Mouse (Mus musculus): ENCODE data around the gene Anp32a. TPM values are rescaled to one million over a fixed set of nuclear protein-coding genes. Genes with fewer than 3 reads are reported as not detected.

Anp32a gene
- total RNA-seq (2014; rRNA removed; ENCODE audit: low replicate concordance) (20.8 and 28.8 TPM in 2 replicates), polyA plus RNA-seq (2015; fragmentation: Nextera tagmentation; extraction: Ambion mirVana) (127 and 132 TPM in 2 replicates)

DNA sequence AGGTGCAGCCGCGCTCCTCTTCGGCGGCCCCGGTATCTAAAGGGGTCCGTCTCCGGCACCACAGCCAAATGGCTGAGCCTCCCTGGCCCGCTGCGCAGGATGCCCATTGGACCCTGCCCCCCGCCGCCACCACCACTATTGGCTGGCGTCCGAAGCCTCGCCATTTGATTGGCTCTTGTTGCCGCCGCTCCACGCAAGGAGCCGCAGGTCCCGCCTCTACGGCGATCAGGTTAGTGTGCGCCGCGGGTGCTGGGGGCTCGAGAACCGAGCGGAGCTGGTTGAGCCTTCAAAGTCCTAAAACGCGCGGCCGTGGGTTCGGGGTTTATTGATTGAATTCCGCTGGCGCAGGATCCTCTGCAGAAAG is at the start of gene Anp32a:
TSS of gene Anp32a (plus strand) at position 171 of the 364 bp plus-strand sequence.
- H3K4me2 ChIP-seq (ENCODE audit: low read depth, low read length) = peak within 1 kb of the TSS; percentile 91
- DNase-seq (ENCODE audit: low spot score) (peak; percentile 93), ATAC-seq (ENCODE audit: insufficient read depth, low read depth) (peak; percentile 84)
- peak within 1 kb of the TSS; percentile 99 for H3K9ac ChIP-seq (replicated peaks; ENCODE audit: low read depth, low read length)
- peak; percentile 97 for TF ChIP-seq EP300 (IDR thresholded peaks at IDR 0.05; ENCODE audit: low read depth)
- TF ChIP-seq CTCF (IDR thresholded peaks at IDR 0.05; ENCODE audit: low read depth) = no peak
- H3K27me3 ChIP-seq (ENCODE audit: control insufficient read depth, insufficient read depth, low read length) = no peaks in the 10 kb centered on the region
- under 1% methylated on average over 32 of the region's 34 CpGs for WGBS
- H3K27ac ChIP-seq (ENCODE audit: low read depth) = peak within 1 kb of the TSS; percentile 100
- peak within 1 kb of the TSS; percentile 93 for H3K4me3 ChIP-seq (ENCODE audit: low read depth, low read length)
- no peaks in the 10 kb centered on the region for H3K36me3 ChIP-seq (replicated peaks; ENCODE audit: control insufficient read depth, insufficient read depth, low read length)
- H3K4me1 ChIP-seq (ENCODE audit: control insufficient read depth, insufficient read depth) = peaks cover 25% of the 10 kb centered on the region
- H3K9me3 ChIP-seq (replicated peaks; ENCODE audit: control insufficient read depth, low read length) = no peaks in the 10 kb centered on the region

- Histone ChIP-seq H3K9ac (replicated peaks; ENCODE audit: low read depth, low read length) (no peak overlapping the region), H3K9me3 (replicated peaks; ENCODE audit: control insufficient read depth, low read length) (no peaks in the 10 kb centered on the region), H3K4me1 (ENCODE audit: control insufficient read depth, insufficient read depth) (no peaks in the 10 kb centered on the region), H3K4me2 (ENCODE audit: low read depth, low read length) (no peak overlapping the region), H3K27ac (ENCODE audit: low read depth) (no peak overlapping the region), H3K27me3 (ENCODE audit: control insufficient read depth, insufficient read depth, low read length) (no peaks in the 10 kb centered on the region), H3K4me3 (ENCODE audit: low read depth, low read length) (no peak overlapping the region), H3K36me3 (replicated peaks; ENCODE audit: control insufficient read depth, insufficient read depth, low read length) (no peaks in the 10 kb centered on the region)
- DNase-seq (ENCODE audit: low spot score) (peak; percentile 78), ATAC-seq (ENCODE audit: insufficient read depth, low read depth) (0 out of 2 replicates have a peak, but pooled peaks have one; percentile 39)
- peak; percentile 95 for TF ChIP-seq CTCF (IDR thresholded peaks at IDR 0.05; ENCODE audit: low read depth)
- TF ChIP-seq EP300 (IDR thresholded peaks at IDR 0.05; ENCODE audit: low read depth) = no peak
- WGBS = 24% methylated on average over 7 of the region's 7 CpGs
Observed at GRCm38 (mm10) chr9:62295006-62295698, 45.9 kb upstream of the Anp32a start.

GRCm38 (mm10) chr9:62296891-62297290 is 44.2 kb upstream of the Anp32a start:
- no peak for TF ChIP-seq EP300 (IDR thresholded peaks at IDR 0.05; ENCODE audit: low read depth)
- no peak for TF ChIP-seq CTCF (IDR thresholded peaks at IDR 0.05; ENCODE audit: low read depth)
- Histone ChIP-seq H3K9me3 (replicated peaks; ENCODE audit: control insufficient read depth, low read length) (no peaks in the 10 kb centered on the region), H3K27ac (ENCODE audit: low read depth) (no peak overlapping the region), H3K9ac (replicated peaks; ENCODE audit: low read depth, low read length) (no peak overlapping the region), H3K4me1 (ENCODE audit: control insufficient read depth, insufficient read depth) (no peaks in the 10 kb centered on the region), H3K4me2 (ENCODE audit: low read depth, low read length) (no peak overlapping the region), H3K4me3 (ENCODE audit: low read depth, low read length) (no peak overlapping the region), H3K36me3 (replicated peaks; ENCODE audit: control insufficient read depth, insufficient read depth, low read length) (no peaks in the 10 kb centered on the region), H3K27me3 (ENCODE audit: control insufficient read depth, insufficient read depth, low read length) (no peaks in the 10 kb centered on the region)
- ATAC-seq (ENCODE audit: insufficient read depth, low read depth) (no peak), DNase-seq (ENCODE audit: low spot score) (no peak)
- WGBS = 36% methylated on average over 1 of the region's 1 CpGs

- TF ChIP-seq CTCF (IDR thresholded peaks at IDR 0.05; ENCODE audit: low read depth) = no peak
- no peak for TF ChIP-seq EP300 (IDR thresholded peaks at IDR 0.05; ENCODE audit: low read depth)
- no peaks in the 10 kb centered on the region for H3K36me3 ChIP-seq (replicated peaks; ENCODE audit: control insufficient read depth, insufficient read depth, low read length)
- WGBS = 81% methylated on average over 6 of the region's 6 CpGs
- no peak for ATAC-seq (ENCODE audit: insufficient read depth, low read depth)
- H3K9me3 ChIP-seq (replicated peaks; ENCODE audit: control insufficient read depth, low read length) = no peaks in the 10 kb centered on the region
- no peak overlapping the region for H3K9ac ChIP-seq (replicated peaks; ENCODE audit: low read depth, low read length)
- no peak for DNase-seq (ENCODE audit: low spot score)
- H3K4me1 ChIP-seq (ENCODE audit: control insufficient read depth, insufficient read depth) = no peaks in the 10 kb centered on the region
- no peak overlapping the region for H3K27ac ChIP-seq (ENCODE audit: low read depth)
- H3K4me2 ChIP-seq (ENCODE audit: low read depth, low read length) = no peak overlapping the region
- no peak overlapping the region for H3K4me3 ChIP-seq (ENCODE audit: low read depth, low read length)
- no peaks in the 10 kb centered on the region for H3K27me3 ChIP-seq (ENCODE audit: control insufficient read depth, insufficient read depth, low read length)
Observed at GRCm38 (mm10) chr9:62315556-62315955, 25.5 kb upstream of the Anp32a start.

- no peak for TF ChIP-seq EP300 (IDR thresholded peaks at IDR 0.05; ENCODE audit: low read depth)
- no peak for TF ChIP-seq CTCF (IDR thresholded peaks at IDR 0.05; ENCODE audit: low read depth)
- H3K4me2 ChIP-seq (ENCODE audit: low read depth, low read length) = no peak overlapping the region
- H3K4me3 ChIP-seq (ENCODE audit: low read depth, low read length) = no peak overlapping the region
- H3K9ac ChIP-seq (replicated peaks; ENCODE audit: low read depth, low read length) = no peak overlapping the region
- H3K27ac ChIP-seq (ENCODE audit: low read depth) = no peak overlapping the region
- WGBS = 79% methylated on average over 4 of the region's 4 CpGs
- H3K4me1 ChIP-seq (ENCODE audit: control insufficient read depth, insufficient read depth) = no peaks in the 10 kb centered on the region
- H3K36me3 ChIP-seq (replicated peaks; ENCODE audit: control insufficient read depth, insufficient read depth, low read length) = no peaks in the 10 kb centered on the region
- H3K27me3 ChIP-seq (ENCODE audit: control insufficient read depth, insufficient read depth, low read length) = no peaks in the 10 kb centered on the region
- no peaks in the 10 kb centered on the region for H3K9me3 ChIP-seq (replicated peaks; ENCODE audit: control insufficient read depth, low read length)
- no peak for DNase-seq (ENCODE audit: low spot score)
- no peak for ATAC-seq (ENCODE audit: insufficient read depth, low read depth)
Observed at GRCm38 (mm10) chr9:62318729-62319128, 22.4 kb upstream of the Anp32a start.

DNA sequence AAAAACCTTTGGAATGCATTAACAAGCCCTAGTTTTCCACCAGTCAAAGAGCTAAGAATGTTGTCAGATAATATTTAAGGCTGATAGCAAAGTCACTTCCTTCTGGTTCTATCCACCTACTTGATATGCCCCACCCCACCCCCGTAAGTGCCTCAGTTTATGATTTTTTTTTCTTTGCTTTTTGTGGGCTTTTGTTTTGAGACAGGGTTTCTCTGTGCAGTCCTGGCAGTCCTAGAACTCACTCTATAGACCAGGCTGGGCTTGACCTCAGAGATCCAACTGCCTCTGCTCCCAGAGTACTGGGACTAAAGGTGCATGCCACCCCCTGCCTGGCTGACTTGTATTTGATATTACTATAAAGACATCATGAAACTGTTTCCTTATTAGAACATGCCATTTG is 17.3 kb upstream of the Anp32a start:
- ATAC-seq (ENCODE audit: insufficient read depth, low read depth) (no peak), DNase-seq (ENCODE audit: low spot score) (no peak)
- TF ChIP-seq CTCF (IDR thresholded peaks at IDR 0.05; ENCODE audit: low read depth) = no peak
- no peak for TF ChIP-seq EP300 (IDR thresholded peaks at IDR 0.05; ENCODE audit: low read depth)
- no peak overlapping the region for H3K4me3 ChIP-seq (ENCODE audit: low read depth, low read length)
- H3K27me3 ChIP-seq (ENCODE audit: control insufficient read depth, insufficient read depth, low read length) = no peaks in the 10 kb centered on the region
- H3K9ac ChIP-seq (replicated peaks; ENCODE audit: low read depth, low read length) = no peak overlapping the region
- H3K27ac ChIP-seq (ENCODE audit: low read depth) = no peak overlapping the region
- no peaks in the 10 kb centered on the region for H3K36me3 ChIP-seq (replicated peaks; ENCODE audit: control insufficient read depth, insufficient read depth, low read length)
- no peaks in the 10 kb centered on the region for H3K4me1 ChIP-seq (ENCODE audit: control insufficient read depth, insufficient read depth)
- 61% methylated on average over 1 of the region's 1 CpGs for WGBS
- no peaks in the 10 kb centered on the region for H3K9me3 ChIP-seq (replicated peaks; ENCODE audit: control insufficient read depth, low read length)
- H3K4me2 ChIP-seq (ENCODE audit: low read depth, low read length) = no peak overlapping the region

Measured in heart, postnatal 0 days (tissue).